Mouse (Mus musculus): ENCODE measurements around the gene Akr1b8. TPM values are rescaled to one million over a fixed set of nuclear protein-coding genes. Genes with fewer than 3 reads are reported as not detected.

Akr1b8 gene
- polyA plus RNA-seq, 1 experiment from 2014 or later = 5.6 TPM

DNA sequence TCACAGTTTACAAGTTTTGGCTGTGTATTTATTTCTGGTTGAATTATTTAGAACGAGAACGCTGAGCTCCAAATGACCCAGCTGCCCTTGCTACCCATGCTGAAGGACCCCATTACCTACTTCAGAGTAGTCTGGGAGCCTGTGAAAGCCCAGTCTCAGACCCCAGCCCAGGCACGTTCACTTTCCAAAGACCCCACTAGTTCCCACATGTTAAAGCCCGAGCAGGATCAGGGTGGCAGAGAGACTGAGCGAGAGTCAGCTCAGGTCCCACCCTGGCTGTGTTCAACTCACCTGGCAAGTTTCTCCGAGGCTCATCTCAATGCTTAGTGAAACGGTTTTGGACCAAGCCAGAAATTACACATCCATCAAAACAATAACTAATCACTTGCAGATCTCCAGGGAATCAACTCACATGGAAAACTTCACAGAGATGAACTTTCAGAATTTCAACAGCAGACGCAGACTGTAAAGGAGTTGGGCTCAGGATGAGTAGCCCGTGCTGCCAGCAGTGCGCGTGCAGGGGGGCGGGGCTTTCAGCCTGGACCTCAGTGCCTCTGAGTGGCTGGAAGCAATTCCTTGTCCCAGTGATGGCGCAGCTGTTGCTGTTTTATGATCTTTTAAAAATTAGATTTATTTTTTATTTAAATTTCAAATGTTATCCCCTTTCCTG, 30.9 kb downstream of the Akr1b8 start:
- ATAC-seq (ENCODE audit: insufficient read depth, low FRiP score) = peak; percentile 68; the same call in 1 of the 2 replicates
- H3K9me3 ChIP-seq (replicated peaks; ENCODE audit: control insufficient read depth, low read length) = no peaks in the 10 kb centered on the region
- peak overlapping the region; percentile 87 for H3K27ac ChIP-seq (ENCODE audit: low read length)
- H3K9ac ChIP-seq (ENCODE audit: low read length) = peak overlapping the region; percentile 72
- 0 out of 2 replicates have a peak, but pooled peaks cover 6% of the 10 kb centered on the region for H3K4me1 ChIP-seq (ENCODE audit: control insufficient read depth, insufficient read depth, low read length)
- no peaks in the 10 kb centered on the region for H3K36me3 ChIP-seq (ENCODE audit: control insufficient read depth, insufficient read depth, low read length)
- H3K27me3 ChIP-seq (ENCODE audit: control insufficient read depth, insufficient read depth, low read length) = no peaks in the 10 kb centered on the region
- peak overlapping the region; percentile 65 for H3K4me3 ChIP-seq (replicated peaks; ENCODE audit: low read length)
- H3K4me2 ChIP-seq (ENCODE audit: low read depth, low read length) = peak overlapping the region; percentile 82
- 3% methylated on average over 13 of the region's 13 CpGs for WGBS

DNA sequence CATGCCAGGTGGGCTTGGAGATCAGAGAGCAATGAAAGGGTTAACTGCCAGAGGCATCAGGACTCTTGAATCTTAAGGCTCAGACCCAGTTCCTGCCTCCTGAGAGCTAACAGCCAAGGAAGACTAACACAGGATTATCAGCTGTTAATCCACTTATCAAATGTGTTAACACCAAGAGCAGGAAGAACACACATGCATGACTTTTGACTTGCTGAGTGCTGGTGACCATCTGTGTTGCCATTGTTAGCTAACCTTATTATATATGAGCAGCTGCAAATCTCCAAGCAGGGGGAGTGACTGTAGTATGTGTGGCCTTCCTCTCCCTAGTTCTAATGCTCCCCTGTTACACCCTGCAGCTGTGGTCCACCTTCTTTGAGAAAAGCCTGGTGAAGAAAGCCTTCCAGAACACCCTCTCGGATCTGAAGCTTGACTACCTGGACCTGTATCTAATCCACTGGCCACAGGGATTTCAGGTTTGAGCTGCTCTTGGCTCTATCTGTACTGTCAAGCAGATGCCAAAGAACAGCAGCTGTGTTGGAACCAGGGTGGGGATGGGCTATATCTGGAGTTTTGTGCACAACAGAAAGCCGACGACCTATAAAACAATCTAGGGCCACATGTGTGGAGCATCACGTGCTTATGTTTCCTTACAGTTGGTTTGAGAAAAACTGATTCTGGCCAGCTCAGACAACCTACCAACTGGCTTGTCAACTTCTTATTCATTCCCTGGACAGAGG, 34.7 kb downstream of the Akr1b8 start:
- Histone ChIP-seq H3K9ac (ENCODE audit: low read length) (no peak overlapping the region), H3K9me3 (replicated peaks; ENCODE audit: control insufficient read depth, low read length) (0 out of 2 replicates have a peak, but pooled peaks cover 3% of the 10 kb centered on the region), H3K4me3 (replicated peaks; ENCODE audit: low read length) (no peak overlapping the region), H3K36me3 (ENCODE audit: control insufficient read depth, insufficient read depth, low read length) (peaks cover 11% of the 10 kb centered on the region), H3K27ac (ENCODE audit: low read length) (no peak overlapping the region), H3K4me2 (ENCODE audit: low read depth, low read length) (no peak overlapping the region), H3K27me3 (ENCODE audit: control insufficient read depth, insufficient read depth, low read length) (no peaks in the 10 kb centered on the region), H3K4me1 (ENCODE audit: control insufficient read depth, insufficient read depth, low read length) (0 out of 2 replicates have a peak, but pooled peaks cover 4% of the 10 kb centered on the region)
- 71% methylated on average over 4 of the region's 4 CpGs for WGBS
- no peak for ATAC-seq (ENCODE audit: insufficient read depth, low FRiP score)

DNA sequence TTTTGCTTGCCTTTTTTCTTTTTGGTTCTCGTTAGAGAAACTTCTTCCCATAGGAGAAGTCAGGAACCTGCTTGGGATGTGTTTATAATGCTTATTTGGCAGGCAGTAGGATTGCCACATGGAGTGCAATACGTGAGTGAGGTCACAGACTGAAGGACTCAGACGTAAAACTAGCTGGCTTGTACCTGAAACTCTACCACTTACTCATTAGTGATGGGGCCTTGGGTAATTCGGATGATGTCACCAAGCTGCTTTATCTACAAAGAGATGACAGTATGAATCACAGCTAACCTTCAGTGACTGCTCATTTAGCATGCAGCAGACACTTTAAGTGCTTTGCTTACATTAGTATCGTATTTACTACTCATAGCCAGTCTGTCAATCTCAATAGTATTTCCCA, 42.0 kb downstream of the Akr1b8 start:
- WGBS = 72% methylated on average over 5 of the region's 5 CpGs
- Histone ChIP-seq H3K9me3 (replicated peaks; ENCODE audit: control insufficient read depth, low read length) (no peaks in the 10 kb centered on the region), H3K4me3 (replicated peaks; ENCODE audit: low read length) (no peak overlapping the region), H3K27me3 (ENCODE audit: control insufficient read depth, insufficient read depth, low read length) (no peaks in the 10 kb centered on the region), H3K36me3 (ENCODE audit: control insufficient read depth, insufficient read depth, low read length) (peaks cover 8% of the 10 kb centered on the region), H3K4me1 (ENCODE audit: control insufficient read depth, insufficient read depth, low read length) (no peaks in the 10 kb centered on the region), H3K9ac (ENCODE audit: low read length) (no peak overlapping the region), H3K4me2 (ENCODE audit: low read depth, low read length) (no peak overlapping the region), H3K27ac (ENCODE audit: low read length) (no peak overlapping the region)
- no peak for ATAC-seq (ENCODE audit: insufficient read depth, low FRiP score)

DNA sequence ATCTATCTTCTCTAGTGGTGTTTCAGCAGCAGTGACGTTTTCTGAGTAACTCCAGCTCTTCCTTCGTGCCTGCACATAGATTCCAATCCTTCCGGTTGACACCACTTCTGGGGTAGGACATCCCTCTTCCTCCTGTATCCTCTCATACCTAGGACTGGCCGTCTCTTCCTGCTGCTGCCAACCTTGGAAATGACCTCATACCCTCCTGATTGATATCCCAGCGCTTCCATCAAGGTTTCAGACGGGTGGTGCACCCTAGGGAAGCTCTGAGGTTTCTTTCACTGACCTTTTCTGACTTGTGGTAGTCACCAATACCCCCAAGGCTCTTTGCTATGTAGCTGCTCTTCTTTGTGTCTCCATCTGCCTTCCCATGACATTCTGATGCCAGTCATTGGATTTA, 44.5 kb downstream of the Akr1b8 start:
- H3K9ac ChIP-seq (ENCODE audit: low read length) = no peak overlapping the region
- H3K4me1 ChIP-seq (ENCODE audit: control insufficient read depth, insufficient read depth, low read length) = no peaks in the 10 kb centered on the region
- no peak overlapping the region for H3K27ac ChIP-seq (ENCODE audit: low read length)
- H3K4me3 ChIP-seq (replicated peaks; ENCODE audit: low read length) = no peak overlapping the region
- no peaks in the 10 kb centered on the region for H3K36me3 ChIP-seq (ENCODE audit: control insufficient read depth, insufficient read depth, low read length)
- H3K27me3 ChIP-seq (ENCODE audit: control insufficient read depth, insufficient read depth, low read length) = no peaks in the 10 kb centered on the region
- ATAC-seq (ENCODE audit: insufficient read depth, low FRiP score) = no peak
- H3K9me3 ChIP-seq (replicated peaks; ENCODE audit: control insufficient read depth, low read length) = no peaks in the 10 kb centered on the region
- 78% methylated on average over 6 of the region's 6 CpGs for WGBS
- H3K4me2 ChIP-seq (ENCODE audit: low read depth, low read length) = no peak overlapping the region

DNA sequence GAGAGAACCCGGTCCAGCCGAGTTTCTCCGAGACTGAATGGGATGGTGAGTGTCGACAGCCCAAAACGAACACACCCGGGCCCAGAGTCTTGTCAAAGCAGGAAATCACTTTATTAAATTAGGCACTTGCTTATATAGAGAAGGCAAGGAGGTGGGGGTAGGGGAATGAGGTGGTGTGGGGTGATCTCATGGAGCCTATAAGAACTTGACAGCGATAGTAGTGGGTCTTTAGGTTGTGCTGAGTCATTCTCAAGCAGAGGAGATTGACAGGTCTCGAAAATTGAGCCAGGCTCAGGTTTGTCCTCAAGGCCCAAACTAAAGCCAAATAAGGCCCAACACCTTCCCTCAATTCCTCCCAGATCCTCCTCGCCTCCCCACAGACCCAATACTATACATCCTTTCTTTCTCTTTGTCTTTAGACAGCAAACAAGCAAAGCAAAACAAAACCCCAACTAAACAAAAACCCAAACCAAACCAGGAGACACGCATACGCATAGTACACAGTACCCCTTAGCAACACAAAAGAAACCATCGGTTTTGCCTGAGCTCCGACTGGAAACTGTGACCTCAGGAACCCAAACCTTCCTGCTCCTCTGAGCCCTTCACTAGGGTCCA, 45.8 kb downstream of the Akr1b8 start:
- Histone ChIP-seq H3K27ac (ENCODE audit: low read length) (no peak overlapping the region), H3K36me3 (ENCODE audit: control insufficient read depth, insufficient read depth, low read length) (no peaks in the 10 kb centered on the region), H3K9me3 (replicated peaks; ENCODE audit: control insufficient read depth, low read length) (no peaks in the 10 kb centered on the region), H3K4me3 (replicated peaks; ENCODE audit: low read length) (no peak overlapping the region), H3K4me1 (ENCODE audit: control insufficient read depth, insufficient read depth, low read length) (no peaks in the 10 kb centered on the region), H3K9ac (ENCODE audit: low read length) (no peak overlapping the region), H3K4me2 (ENCODE audit: low read depth, low read length) (no peak overlapping the region), H3K27me3 (ENCODE audit: control insufficient read depth, insufficient read depth, low read length) (no peaks in the 10 kb centered on the region)
- no peak for ATAC-seq (ENCODE audit: insufficient read depth, low FRiP score)
- WGBS = 86% methylated on average over 13 of the region's 13 CpGs

DNA sequence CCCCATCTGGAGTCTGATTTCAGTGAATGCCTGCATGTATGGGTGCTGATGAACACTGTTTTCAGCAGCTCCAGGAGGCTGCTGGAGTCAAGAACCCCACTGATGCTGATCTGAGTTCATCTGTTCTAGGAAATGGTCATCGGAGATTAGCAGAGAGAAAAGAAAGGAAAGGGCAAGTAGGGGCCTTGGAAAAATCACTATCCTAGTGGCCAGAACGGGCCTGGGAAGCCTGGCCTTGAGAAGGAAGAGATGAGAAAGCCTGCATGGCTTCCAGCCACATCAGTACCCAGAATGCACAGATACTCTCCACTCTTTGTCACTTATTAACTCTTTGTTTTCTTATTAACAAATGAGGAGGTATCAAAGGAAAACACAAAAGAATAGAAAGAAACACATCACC, 46.8 kb downstream of the Akr1b8 start:
- H3K4me1 ChIP-seq (ENCODE audit: control insufficient read depth, insufficient read depth, low read length) = no peaks in the 10 kb centered on the region
- H3K4me3 ChIP-seq (replicated peaks; ENCODE audit: low read length) = no peak overlapping the region
- no peak overlapping the region for H3K4me2 ChIP-seq (ENCODE audit: low read depth, low read length)
- no peak overlapping the region for H3K27ac ChIP-seq (ENCODE audit: low read length)
- H3K27me3 ChIP-seq (ENCODE audit: control insufficient read depth, insufficient read depth, low read length) = no peaks in the 10 kb centered on the region
- H3K36me3 ChIP-seq (ENCODE audit: control insufficient read depth, insufficient read depth, low read length) = no peaks in the 10 kb centered on the region
- WGBS = 72% methylated on average over 2 of the region's 2 CpGs
- H3K9ac ChIP-seq (ENCODE audit: low read length) = no peak overlapping the region
- no peaks in the 10 kb centered on the region for H3K9me3 ChIP-seq (replicated peaks; ENCODE audit: control insufficient read depth, low read length)
- ATAC-seq (ENCODE audit: insufficient read depth, low FRiP score) = no peak

DNA sequence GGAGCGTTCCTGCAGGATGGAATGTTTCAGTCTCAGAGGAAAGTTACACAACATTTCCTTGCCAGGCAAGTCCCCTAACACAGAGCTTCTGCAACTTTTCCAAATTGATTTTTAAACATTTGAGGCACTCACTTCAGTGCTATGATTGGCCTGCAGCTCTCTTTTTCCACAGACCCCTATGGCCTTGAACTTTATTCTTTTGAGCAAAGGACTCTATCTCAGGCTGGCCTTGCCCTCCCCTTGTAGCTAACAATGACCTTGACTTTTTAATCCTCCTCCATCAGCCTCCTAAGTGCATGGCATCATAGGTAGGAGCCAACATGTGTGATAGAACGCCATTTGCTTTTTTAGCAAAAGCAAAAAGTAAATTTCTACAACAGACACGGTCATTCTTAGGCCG, 52.8 kb downstream of the Akr1b8 start:
- Histone ChIP-seq H3K27me3 (ENCODE audit: control insufficient read depth, insufficient read depth, low read length) (no peaks in the 10 kb centered on the region), H3K9ac (ENCODE audit: low read length) (no peak overlapping the region), H3K4me1 (ENCODE audit: control insufficient read depth, insufficient read depth, low read length) (no peaks in the 10 kb centered on the region), H3K4me2 (ENCODE audit: low read depth, low read length) (no peak overlapping the region), H3K4me3 (replicated peaks; ENCODE audit: low read length) (no peak overlapping the region), H3K27ac (ENCODE audit: low read length) (no peak overlapping the region), H3K9me3 (replicated peaks; ENCODE audit: control insufficient read depth, low read length) (no peaks in the 10 kb centered on the region), H3K36me3 (ENCODE audit: control insufficient read depth, insufficient read depth, low read length) (no peaks in the 10 kb centered on the region)
- WGBS = 85% methylated on average over 4 of the region's 4 CpGs
- no peak for ATAC-seq (ENCODE audit: insufficient read depth, low FRiP score)

DNA sequence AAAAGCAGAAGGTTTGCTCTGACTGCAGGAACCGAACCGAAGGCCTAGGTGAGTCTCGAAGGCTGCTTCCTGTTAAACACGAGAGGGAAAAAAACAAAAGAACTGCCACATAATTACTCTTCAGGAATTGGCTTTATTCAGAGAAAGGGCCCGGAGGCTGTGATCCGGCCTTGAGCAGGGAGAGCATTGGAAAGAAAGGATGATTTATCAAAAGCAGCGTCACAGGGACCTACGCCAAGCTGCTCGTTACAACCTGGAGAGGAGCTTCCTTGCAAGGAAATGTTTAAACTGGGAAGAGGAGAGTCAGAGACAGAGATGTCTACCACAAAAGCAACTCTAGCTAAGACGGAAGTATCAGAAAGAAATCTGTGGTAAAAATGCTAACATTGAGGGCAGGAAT, 53.5 kb downstream of the Akr1b8 start:
- Histone ChIP-seq H3K4me3 (replicated peaks; ENCODE audit: low read length) (no peak overlapping the region), H3K27ac (ENCODE audit: low read length) (no peak overlapping the region), H3K9ac (ENCODE audit: low read length) (no peak overlapping the region), H3K9me3 (replicated peaks; ENCODE audit: control insufficient read depth, low read length) (no peaks in the 10 kb centered on the region), H3K27me3 (ENCODE audit: control insufficient read depth, insufficient read depth, low read length) (no peaks in the 10 kb centered on the region), H3K36me3 (ENCODE audit: control insufficient read depth, insufficient read depth, low read length) (no peaks in the 10 kb centered on the region), H3K4me2 (ENCODE audit: low read depth, low read length) (no peak overlapping the region), H3K4me1 (ENCODE audit: control insufficient read depth, insufficient read depth, low read length) (no peaks in the 10 kb centered on the region)
- WGBS = 65% methylated on average over 10 of the region's 10 CpGs
- no peak for ATAC-seq (ENCODE audit: insufficient read depth, low FRiP score)

DNA sequence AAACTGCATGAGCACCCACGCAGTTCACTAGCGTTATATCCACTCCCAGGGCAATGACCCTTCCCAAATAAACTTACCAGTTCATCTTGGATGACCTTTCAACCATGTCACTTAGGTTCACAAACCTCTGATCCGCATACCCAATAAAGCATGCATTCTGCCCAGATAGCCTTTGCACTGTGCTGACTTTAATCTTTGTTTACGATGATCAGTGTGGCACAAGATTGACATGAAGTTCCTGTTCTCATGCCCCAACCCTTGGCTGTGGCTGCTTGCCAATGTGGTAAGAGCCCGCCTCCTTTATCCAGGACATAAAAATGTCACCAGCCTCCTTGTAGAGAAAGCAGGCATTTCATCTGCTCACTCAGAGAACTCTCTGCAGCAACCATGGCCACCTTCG, 58.1 kb downstream of the Akr1b8 start, which contains the start of gene Akr1b7:
Gene Akr1b7 (plus strand): TSS at position 312 of the 400 bp plus-strand sequence.
- H3K4me3 ChIP-seq (replicated peaks; ENCODE audit: low read length) = no peak within 1 kb of the TSS
- no peaks in the 10 kb centered on the region for H3K9me3 ChIP-seq (replicated peaks; ENCODE audit: control insufficient read depth, low read length)
- H3K4me2 ChIP-seq (ENCODE audit: low read depth, low read length) = no peak within 1 kb of the TSS
- H3K36me3 ChIP-seq (ENCODE audit: control insufficient read depth, insufficient read depth, low read length) = no peaks in the 10 kb centered on the region
- no peak within 1 kb of the TSS for H3K9ac ChIP-seq (ENCODE audit: low read length)
- no peak within 1 kb of the TSS for H3K27ac ChIP-seq (ENCODE audit: low read length)
- WGBS = 54% methylated on average over 6 of the region's 6 CpGs
- no peaks in the 10 kb centered on the region for H3K4me1 ChIP-seq (ENCODE audit: control insufficient read depth, insufficient read depth, low read length)
- no peaks in the 10 kb centered on the region for H3K27me3 ChIP-seq (ENCODE audit: control insufficient read depth, insufficient read depth, low read length)
- ATAC-seq (ENCODE audit: insufficient read depth, low FRiP score) = no peak

All from stomach, embryonic 16.5 days (tissue).